In genomic region chr16:17785337-17785736, GRCm38 (mm10) we compare ENCODE assay signal across 18 mouse cellular contexts. TPM values are rescaled to one million over a fixed set of nuclear protein-coding genes. Genes with fewer than 3 reads are reported as not detected.
DNase-seq lines count a peak whose midpoint lies in the region; ATAC-seq and TF ChIP-seq lines count a peak whose summit lies in the region.
"Had no signal": no experiment of that assay in that cellular context is flagged by ENCODE, and none has a peak within 500 bp of the region (broad histone marks: within the 10 kb centered on the region; RNA-seq: fewer than 3 reads in every experiment).

No protein-coding gene starts in this region.

- no peak overlapping the region for H3K4me2 ChIP-seq in hindbrain, postnatal 0 days (ENCODE audit: low read depth, low read length)
- H3K4me2 ChIP-seq in hindbrain, embryonic 16.5 days (ENCODE audit: low read length) = no peak overlapping the region
- H3K4me2 ChIP-seq: liver, embryonic 15.5 days; midbrain, embryonic 12.5 days had no signal

- no peaks in the 10 kb centered on the region for H3K9me3 ChIP-seq in hindbrain, postnatal 0 days (ENCODE audit: low read length)
- H3K9me3 ChIP-seq in hindbrain, embryonic 16.5 days (ENCODE audit: control insufficient read depth, low read length) = no peaks in the 10 kb centered on the region
- H3K9me3 ChIP-seq: liver, embryonic 15.5 days; midbrain, embryonic 12.5 days had no signal

- H3K4me1 ChIP-seq in hindbrain, postnatal 0 days (ENCODE audit: insufficient read depth, low read length) = no peaks in the 10 kb centered on the region
- H3K4me1 ChIP-seq in hindbrain, embryonic 16.5 days (ENCODE audit: control insufficient read depth, insufficient read depth, low read depth, low read length) = no peaks in the 10 kb centered on the region
- H3K4me1 ChIP-seq: liver, embryonic 15.5 days; midbrain, embryonic 12.5 days had no signal

- DNase-seq in hindbrain, postnatal 0 days (ENCODE audit: low spot score) = peak; percentile 39
- peak; percentile 45 for DNase-seq in lung, postnatal 25 days (ENCODE audit: low spot score)
- no peak for DNase-seq in lung, postnatal 4 days
- DNase-seq in adipocyte (ENCODE audit: low spot score) = peak; percentile 33
- no peak for DNase-seq in gastrocnemius, adult 18-20 months (ENCODE audit: low spot score)
- DNase-seq: adrenal gland, postnatal 36 days; cerebellum, adult 11-12 months; heart, postnatal 4 days; kidney, postnatal 10 days; left cerebral cortex, postnatal 4 days; right cerebral cortex, postnatal 4 days; thymus, postnatal 14 days had no signal

- TF ChIP-seq CTCF in hindbrain, postnatal 0 days (IDR thresholded peaks at IDR 0.05; ENCODE audit: low read depth) = peak; percentile 63

- H3K9ac ChIP-seq in hindbrain, postnatal 0 days (replicated peaks; ENCODE audit: low read length) = no peak overlapping the region
- no peak overlapping the region for H3K9ac ChIP-seq in hindbrain, embryonic 16.5 days (ENCODE audit: low read depth, low read length)
- H3K9ac ChIP-seq: liver, embryonic 15.5 days; midbrain, embryonic 12.5 days had no signal

- H3K4me3 ChIP-seq in hindbrain, postnatal 0 days (ENCODE audit: low read length) = no peak overlapping the region
- H3K4me3 ChIP-seq in hindbrain, embryonic 16.5 days (ENCODE audit: low read length) = no peak overlapping the region
- H3K4me3 ChIP-seq: liver, embryonic 15.5 days; midbrain, embryonic 12.5 days had no signal

- ATAC-seq in hindbrain, postnatal 0 days = peak; percentile 41; the same call in 1 of the 2 replicates
- no peak for ATAC-seq in hindbrain, embryonic 16.5 days
- ATAC-seq in megakaryocyte-erythroid progenitor cell, adult 5-6 weeks (replicated peaks; ENCODE audit: low FRiP score, low TSS enrichment, poor library complexity, severe bottlenecking) = no peak
- ATAC-seq: inflammation-experienced regulatory T-cells, adult 6 months had no signal

- peaks cover 47% of the 10 kb centered on the region for H3K36me3 ChIP-seq in hindbrain, postnatal 0 days (ENCODE audit: insufficient read depth, low read length)
- peaks cover 24% of the 10 kb centered on the region for H3K36me3 ChIP-seq in hindbrain, embryonic 16.5 days (ENCODE audit: control insufficient read depth, insufficient read depth, low read length)

- H3K27me3 ChIP-seq in hindbrain, postnatal 0 days (ENCODE audit: insufficient read depth, low read length) = no peaks in the 10 kb centered on the region
- no peaks in the 10 kb centered on the region for H3K27me3 ChIP-seq in hindbrain, embryonic 16.5 days (replicated peaks; ENCODE audit: control insufficient read depth, insufficient read depth, low read length)
- H3K27me3 ChIP-seq: liver, embryonic 15.5 days; midbrain, embryonic 12.5 days had no signal

- H3K27ac ChIP-seq in hindbrain, postnatal 0 days = no peak overlapping the region
- no peak overlapping the region for H3K27ac ChIP-seq in hindbrain, embryonic 16.5 days (ENCODE audit: low read depth, low read length)
- H3K27ac ChIP-seq: liver, embryonic 15.5 days; midbrain, embryonic 12.5 days had no signal

- WGBS in hindbrain, postnatal 0 days = 68% methylated on average over 3 of the region's 3 CpGs
- WGBS in hindbrain, embryonic 16.5 days = 57% methylated on average over 3 of the region's 3 CpGs

RNA-seq across cellular contexts. Expression of gene Scarf2, which starts 11.7 kb away (rescaled TPM):
- 15.5 and 15.6 TPM in 2 replicates for total RNA-seq in hindbrain, postnatal 0 days (2014; rRNA removed)
- polyA plus RNA-seq in hindbrain, postnatal 0 days (2015; fragmentation: Nextera tagmentation; extraction: Ambion mirVana) = 2.0 and 2.3 TPM in 2 replicates
- polyA plus RNA-seq in hindbrain, embryonic 16.5 days (2015; fragmentation: Nextera tagmentation; extraction: Ambion mirVana) = 1.4 TPM in 2 replicates
- total RNA-seq in megakaryocyte-erythroid progenitor cell, adult 5-6 weeks (2014; fragmentation: Nextera tagmentation) = not detected in 2 replicates
- not detected in 2 replicates for total RNA-seq in megakaryocyte-erythroid progenitor cell, adult 5-6 weeks (2017)
- total RNA-seq in gastrocnemius, adult 18-20 months (2021) = 1 to 10 TPM; 2.6 to 4.0 TPM
- polyA plus RNA-seq: inflammation-experienced regulatory T-cells, adult 6 months had no signal

RNA-seq across cellular contexts. Expression of gene Klhl22, which starts 25.9 kb away (rescaled TPM):
- total RNA-seq in hindbrain, postnatal 0 days (2014; rRNA removed) = 176 and 190 TPM in 2 replicates
- 69.6 and 80.5 TPM in 2 replicates for polyA plus RNA-seq in hindbrain, postnatal 0 days (2015; fragmentation: Nextera tagmentation; extraction: Ambion mirVana)
- polyA plus RNA-seq in hindbrain, embryonic 16.5 days (2015; fragmentation: Nextera tagmentation; extraction: Ambion mirVana) = 90.2 and 98.7 TPM in 2 replicates
- 34.5 and 35.6 TPM in 2 replicates for total RNA-seq in megakaryocyte-erythroid progenitor cell, adult 5-6 weeks (2014; fragmentation: Nextera tagmentation)
- total RNA-seq in megakaryocyte-erythroid progenitor cell, adult 5-6 weeks (2017) = 26.6 and 65.5 TPM in 2 replicates
- total RNA-seq in gastrocnemius, adult 18-20 months (2021) = 10 to 100 TPM; 21.8 to 23.4 TPM

RNA-seq across cellular contexts. Expression of gene B830017H08Rik, which starts 47.6 kb away (rescaled TPM):
- 6.1 and 9.1 TPM in 2 replicates for total RNA-seq in hindbrain, postnatal 0 days (2014; rRNA removed)
- polyA plus RNA-seq in hindbrain, postnatal 0 days (2015; fragmentation: Nextera tagmentation; extraction: Ambion mirVana) = 6.3 and 6.4 TPM in 2 replicates
- polyA plus RNA-seq in hindbrain, embryonic 16.5 days (2015; fragmentation: Nextera tagmentation; extraction: Ambion mirVana) = 3.3 and 3.9 TPM in 2 replicates
- not detected in 2 replicates for total RNA-seq in megakaryocyte-erythroid progenitor cell, adult 5-6 weeks (2014; fragmentation: Nextera tagmentation)
- total RNA-seq in megakaryocyte-erythroid progenitor cell, adult 5-6 weeks (2017) = not detected in 2 replicates
- not detected for total RNA-seq in gastrocnemius, adult 18-20 months (2021)
- total RNA-seq: adrenal gland, postnatal 36 days; heart, postnatal 4 days had no signal
- polyA plus RNA-seq: inflammation-experienced regulatory T-cells, adult 6 months; liver, embryonic 15.5 days; stomach, embryonic 14.5 days had no signal

RNA-seq across cellular contexts. Expression of gene Med15, which starts 52.6 kb away (rescaled TPM):
- total RNA-seq in hindbrain, postnatal 0 days (2014; rRNA removed) = 47.5 and 66.1 TPM in 2 replicates
- polyA plus RNA-seq in hindbrain, postnatal 0 days (2015; fragmentation: Nextera tagmentation; extraction: Ambion mirVana) = 33.8 and 39.2 TPM in 2 replicates
- polyA plus RNA-seq in hindbrain, embryonic 16.5 days (2015; fragmentation: Nextera tagmentation; extraction: Ambion mirVana) = 43.2 and 52.6 TPM in 2 replicates
- 81.6 and 102 TPM in 2 replicates for total RNA-seq in megakaryocyte-erythroid progenitor cell, adult 5-6 weeks (2014; fragmentation: Nextera tagmentation)
- 21.5 and 22.6 TPM in 2 replicates for total RNA-seq in megakaryocyte-erythroid progenitor cell, adult 5-6 weeks (2017)
- total RNA-seq in gastrocnemius, adult 18-20 months (2021) = 10 to 100 TPM; 17.5 to 20.1 TPM

RNA-seq across cellular contexts. Expression of gene Car15, which starts 52.8 kb away (rescaled TPM):
- total RNA-seq in hindbrain, postnatal 0 days (2014; rRNA removed) = 3.3 and 7.0 TPM in 2 replicates
- polyA plus RNA-seq in hindbrain, postnatal 0 days (2015; fragmentation: Nextera tagmentation; extraction: Ambion mirVana) = 1.9 TPM in 2 replicates
- polyA plus RNA-seq in hindbrain, embryonic 16.5 days (2015; fragmentation: Nextera tagmentation; extraction: Ambion mirVana) = 3.5 and 3.8 TPM in 2 replicates
- total RNA-seq in megakaryocyte-erythroid progenitor cell, adult 5-6 weeks (2014; fragmentation: Nextera tagmentation) = 3.5 and 6.9 TPM in 2 replicates
- 2.2 and 3.4 TPM in 2 replicates for total RNA-seq in megakaryocyte-erythroid progenitor cell, adult 5-6 weeks (2017)
- 1 to 10 TPM in 1 of 2 experiments, under 1 TPM in 1; 0.87 to 1.2 TPM for total RNA-seq in gastrocnemius, adult 18-20 months (2021)

Comparison
In these comparisons a context has a peak if more than half of its experiments do, and no peak if none do; other contexts are left out.
1. DNase-seq: peak in hindbrain, postnatal 0 days (single experiment), lung, postnatal 25 days (single experiment) and adipocyte (single experiment); none in lung, postnatal 4 days (0 of 2) and gastrocnemius, adult 18-20 months (single experiment).